Mouse (Mus musculus) cortical plate, adult 2 months (tissue): Measurements from ENCODE around the gene Asb15. TPM values are rescaled to one million over a fixed set of nuclear protein-coding genes. Genes with fewer than 3 reads are reported as not detected.

Experiments
- H3K27ac ChIP-seq: fragments of 200-500 bp; 2 replicates; pipeline ENCODE4 v1.5.1; 2012; ENCODE audit warnings: low read length, control low read depth, inconsistent platforms; ENCODE audit not compliant: insufficient read depth
- H3K4me1 ChIP-seq: fragments of 200-500 bp; 2 replicates; pipeline ENCODE4 v1.6.1; 2011; ENCODE audit warnings: low read length; ENCODE audit not compliant: control insufficient read depth, insufficient read depth
- H3K4me3 ChIP-seq: fragments of 200-500 bp; 2 replicates; pipeline ENCODE4 v1.5.1; 2011; ENCODE audit warnings: mild to moderate bottlenecking, low read length, control low read depth; ENCODE audit not compliant: insufficient read depth
- CTCF ChIP-seq: fragments of 200-500 bp; IDR thresholded peaks from 2 replicates; pipeline ENCODE4 v1.5.1; 2011; ENCODE audit warnings: mild to moderate bottlenecking, control low read depth, low read length; ENCODE audit not compliant: insufficient read depth; ENCODE audit errors: extremely low read depth
- POLR2A ChIP-seq: fragments of 200-500 bp; IDR thresholded peaks from 2 replicates; pipeline ENCODE4 v1.6.1; 2011; ENCODE audit warnings: mild to moderate bottlenecking, low read length, control low read depth; ENCODE audit not compliant: insufficient read depth; ENCODE audit errors: extremely low read depth
- polyA plus RNA-seq: library from polyadenylated mRNA; depleted of rRNA; stranded (reverse); fragments of >200 nt; gene quantifications from 2 replicates; pipeline ENCODE4 v1.2.3, GENCODE M21; 2012; rRNA removed

Gene Asb15
- polyA plus RNA-seq, 1 experiment, result 0.04 TPM

DNA sequence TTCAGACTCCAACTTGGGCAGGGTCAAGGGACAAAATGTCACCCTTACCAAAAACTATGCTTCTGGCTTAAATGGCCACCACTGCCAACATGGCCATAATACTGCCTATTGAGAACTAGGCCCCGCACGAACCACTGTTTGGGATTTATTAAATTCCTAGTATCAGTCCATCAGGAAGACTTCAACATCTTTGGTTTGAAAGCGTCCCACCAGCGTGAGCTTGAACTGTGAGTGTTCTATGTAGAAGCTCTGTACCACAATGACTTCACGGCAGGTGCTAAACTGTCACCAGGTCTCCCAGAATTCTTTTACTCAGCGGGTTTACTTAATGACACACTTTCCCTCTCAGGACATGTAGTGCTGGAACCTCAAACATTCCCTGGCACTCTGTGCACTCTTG is 85.4 kb downstream of the Asb15 start:
- no peak overlapping the region for H3K27ac ChIP-seq
- no peak overlapping the region for H3K4me3 ChIP-seq
- no peaks in the 10 kb centered on the region; the same call in 1 of the 2 replicates for H3K4me1 ChIP-seq
- TF ChIP-seq CTCF (no peak), POLR2A (no peak)

DNA sequence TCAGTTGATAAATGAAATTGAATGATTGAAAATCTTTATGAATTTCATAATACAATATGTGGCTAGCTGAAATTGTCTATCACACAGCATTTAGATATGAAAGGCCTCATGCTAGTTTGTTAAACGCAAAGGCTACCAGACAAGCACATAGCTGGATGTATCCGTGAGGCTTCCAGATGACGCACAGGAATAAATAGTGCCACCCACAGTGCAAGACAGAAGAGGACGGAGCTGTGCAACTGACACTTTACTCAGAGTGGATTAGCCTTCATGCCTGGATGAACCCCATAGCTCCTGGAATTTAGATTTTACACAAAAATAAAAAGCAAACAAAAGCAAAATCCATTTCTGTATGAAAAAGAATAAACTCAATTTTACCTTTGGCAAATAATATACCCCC is 86.0 kb downstream of the Asb15 start:
- no peak for TF ChIP-seq POLR2A
- no peak for TF ChIP-seq CTCF
- H3K27ac ChIP-seq, result no peak overlapping the region
- no peak overlapping the region for H3K4me3 ChIP-seq
- H3K4me1 ChIP-seq, result no peaks in the 10 kb centered on the region; the same call in 1 of the 2 replicates

DNA sequence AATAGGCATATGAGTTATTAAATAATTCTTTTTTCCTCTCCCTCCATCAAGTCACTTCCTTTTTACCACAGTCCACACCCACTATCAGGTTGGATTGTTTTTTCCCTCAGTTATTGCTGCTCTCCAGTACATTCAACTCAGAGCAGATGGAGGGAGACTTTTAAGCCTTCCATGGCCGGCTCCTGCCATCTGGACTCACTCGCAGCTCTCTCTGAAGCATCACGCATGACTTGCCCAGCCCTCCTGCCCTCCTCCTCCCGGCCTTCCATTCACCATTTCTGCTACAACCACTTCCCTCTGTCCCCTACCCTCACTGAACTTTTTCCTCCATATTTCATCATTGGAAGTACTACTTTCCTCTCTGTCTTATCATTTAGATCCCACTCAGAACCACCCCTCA is 88.8 kb downstream of the Asb15 start:
- no peaks in the 10 kb centered on the region; the same call in 1 of the 2 replicates for H3K4me1 ChIP-seq
- no peak overlapping the region for H3K4me3 ChIP-seq
- H3K27ac ChIP-seq, result no peak overlapping the region
- TF ChIP-seq CTCF, result no peak
- no peak for TF ChIP-seq POLR2A

DNA sequence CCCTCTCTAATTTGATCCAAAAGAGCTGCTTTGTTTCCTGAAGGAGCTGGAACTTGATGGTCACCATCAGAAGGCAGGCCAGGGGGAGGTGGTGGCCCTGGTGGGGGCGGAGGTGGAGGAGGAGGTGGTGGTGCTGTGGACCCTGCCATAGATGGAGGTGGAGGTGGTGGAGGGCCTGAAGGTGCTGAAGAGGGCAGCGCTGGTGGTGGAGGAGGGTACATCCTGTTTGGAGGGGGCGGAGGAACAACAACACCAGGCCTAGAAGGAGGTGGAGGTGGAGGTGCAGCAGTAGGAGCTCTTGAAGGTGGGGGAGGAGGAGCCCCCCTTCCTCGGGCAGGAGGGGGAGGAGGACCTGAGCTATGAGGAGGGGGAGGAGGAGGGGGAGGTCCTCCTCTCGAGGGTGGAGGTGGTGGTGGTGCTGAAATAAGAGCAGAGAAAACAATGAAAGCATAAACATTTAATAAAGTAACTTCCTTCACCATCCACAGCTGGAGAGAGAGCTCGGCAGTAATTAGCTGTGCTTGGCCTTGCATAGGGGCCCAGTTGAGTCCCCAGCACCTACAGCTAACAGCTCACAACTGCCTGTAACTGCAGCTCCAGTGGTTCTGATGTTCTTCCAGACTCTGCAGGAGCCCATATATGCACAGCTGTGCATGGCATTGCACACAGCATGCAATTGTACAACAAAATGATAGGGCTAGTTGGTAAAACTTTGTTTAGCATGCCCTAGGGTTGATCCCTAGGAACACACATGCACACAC is 91.5 kb downstream of the Asb15 start:
- H3K4me1 ChIP-seq, result no peaks in the 10 kb centered on the region
- no peak overlapping the region for H3K4me3 ChIP-seq
- no peak for TF ChIP-seq POLR2A
- no peak overlapping the region; the same call in 1 of the 2 replicates for H3K27ac ChIP-seq

DNA sequence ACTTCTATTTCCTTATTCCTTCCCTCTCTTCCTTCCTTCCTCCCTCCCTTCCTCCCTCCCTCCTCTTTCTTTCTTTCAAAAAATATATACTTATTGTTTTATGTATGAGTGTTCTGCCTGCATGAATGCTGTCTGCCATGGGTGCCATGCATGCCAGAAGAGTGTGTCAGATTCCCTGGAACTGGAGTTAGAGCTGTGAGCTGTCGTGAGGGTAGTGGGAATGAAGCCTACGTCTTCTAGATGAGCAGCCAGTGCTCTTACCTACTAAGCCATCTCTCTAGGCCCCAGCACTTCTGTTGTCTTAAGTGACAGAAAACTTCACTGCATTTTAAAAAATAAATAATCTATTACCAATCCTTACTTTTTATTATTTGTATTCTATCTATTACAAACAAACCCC is 93.0 kb downstream of the Asb15 start:
- TF ChIP-seq POLR2A (no peak), CTCF (no peak)
- no peak overlapping the region for H3K4me3 ChIP-seq
- H3K4me1 ChIP-seq, result no peaks in the 10 kb centered on the region
- H3K27ac ChIP-seq, result no peak overlapping the region

DNA sequence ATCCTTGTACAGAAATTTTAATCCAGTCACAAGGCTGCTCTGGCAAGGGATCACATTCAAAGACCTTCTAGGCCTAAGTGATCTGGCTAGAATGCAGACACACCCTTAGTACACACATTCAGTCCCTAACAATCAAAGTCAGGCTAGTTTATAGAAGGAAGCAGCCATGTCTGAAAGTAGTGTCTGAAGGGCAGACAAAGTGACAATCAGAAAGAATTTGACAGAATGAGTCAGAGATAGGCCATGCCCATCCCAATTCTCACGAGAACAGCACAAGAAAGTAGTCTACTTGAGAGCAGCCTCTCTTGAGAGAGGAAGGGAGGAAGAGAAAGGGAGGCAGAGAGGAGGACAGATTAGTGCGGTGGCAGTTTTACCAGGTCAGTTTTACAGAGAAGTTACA is 94.2 kb downstream of the Asb15 start:
- Histone ChIP-seq H3K4me1 (no peaks in the 10 kb centered on the region), H3K4me3 (no peak overlapping the region), H3K27ac (no peak overlapping the region)
- TF ChIP-seq CTCF, result no peak

Other genes with a start within 250 kb of the Asb15 start
- gene Iqub, start 13.1 kb upstream of the Asb15 start, polyA plus RNA-seq, result 0.74 and 0.98 TPM in 2 replicates
- gene Ndufa5, start 131 bp upstream of the Asb15 start, polyA plus RNA-seq, result 92.3 and 96.3 TPM in 2 replicates
- not detected in 2 replicates for gene Lmod2, start 69.6 kb downstream of the Asb15 start, polyA plus RNA-seq
- gene Wasl, start 136.9 kb downstream of the Asb15 start, polyA plus RNA-seq, result 56.4 and 58.5 TPM in 2 replicates
- gene Hyal6, start 205.1 kb downstream of the Asb15 start, polyA plus RNA-seq, result not detected in 2 replicates
- not detected in 2 replicates for gene Hyal4, start 220.2 kb downstream of the Asb15 start, polyA plus RNA-seq